Mouse (Mus musculus) thymus, postnatal 4 days (tissue): ENCODE data around the gene Sncb.
A peak's percentile ranks its signal among the peaks of the same experiment; 100 is the strongest.

ENCODE experiments used
- DNase-seq: peaks from one replicate; pipeline ENCODE4 v3.0.0; 2021

Sncb gene

GRCm38 (mm10) chr13:54748190-54748589, 18.2 kb downstream of the Sncb start:
- no peak for DNase-seq

- DNase-seq: no peak
Measured at GRCm38 (mm10) chr13:54746896-54747295, 19.5 kb downstream of the Sncb start.

- DNase-seq: no peak
Measured at GRCm38 (mm10) chr13:54746110-54746509, 20.3 kb downstream of the Sncb start.

DNA sequence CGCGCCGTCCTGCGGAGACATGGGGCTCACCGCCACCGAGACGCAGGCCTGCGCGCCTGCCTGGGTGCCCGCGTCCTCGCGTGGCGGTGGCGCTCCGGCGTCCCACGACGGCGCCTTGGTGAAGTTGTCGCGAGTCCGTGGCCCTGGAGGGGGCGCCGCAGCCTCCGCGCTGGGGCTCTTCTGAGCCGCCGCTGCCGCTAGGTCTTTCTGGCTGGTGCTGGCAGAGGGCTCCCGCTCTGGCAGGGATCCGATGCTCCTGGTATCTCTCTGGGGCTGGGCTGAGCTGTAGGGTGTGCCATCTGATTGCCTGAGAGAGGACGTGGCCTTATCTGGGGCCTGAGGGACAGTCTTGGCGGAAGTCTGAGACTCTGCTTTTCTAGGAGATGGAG, 28.2 kb downstream of the Sncb start:
- no peak for DNase-seq

GRCm38 (mm10) chr13:54737488-54738212, 28.7 kb downstream of the Sncb start:
- peak; percentile 22 for DNase-seq

DNA sequence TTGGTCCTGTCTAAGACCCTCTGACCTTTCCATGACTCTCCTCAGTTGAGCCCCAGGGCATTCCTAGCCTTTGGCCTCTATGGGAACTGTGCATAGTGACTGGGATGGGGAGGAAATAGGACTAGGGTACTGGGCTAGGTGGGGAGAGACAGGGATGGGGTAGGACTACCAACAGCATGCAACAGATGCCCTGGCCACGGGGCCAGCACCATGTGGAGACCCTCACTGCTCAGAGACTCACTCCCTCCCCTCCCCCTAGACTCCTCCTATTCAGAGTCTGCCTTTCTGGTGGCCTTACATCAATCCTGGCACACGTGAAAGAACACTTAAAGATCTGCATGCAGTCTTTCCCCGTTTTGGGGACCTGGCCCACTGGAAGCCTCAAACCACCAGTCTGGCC, 29.5 kb downstream of the Sncb start:
- no peak for DNase-seq

DNA sequence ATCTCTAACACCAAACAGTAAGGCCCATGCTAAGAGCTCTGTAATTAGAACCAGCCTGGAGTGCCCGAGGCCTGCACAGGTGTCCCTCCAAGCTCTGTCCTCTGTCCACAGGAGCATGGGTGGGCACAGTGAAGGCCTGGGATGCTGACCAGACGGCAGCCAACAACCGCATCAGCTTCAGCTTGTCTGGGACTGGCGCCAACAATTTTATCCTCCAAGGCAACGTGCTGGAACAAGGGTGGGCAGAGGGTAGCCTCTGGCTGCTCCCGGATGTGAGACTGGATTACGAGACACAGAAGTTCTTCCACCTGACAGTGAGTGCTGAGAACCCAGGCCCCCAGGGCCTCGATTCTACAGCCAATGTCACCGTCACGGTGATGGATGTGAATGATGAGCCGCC, 40.3 kb downstream of the Sncb start:
- no peak for DNase-seq

DNA sequence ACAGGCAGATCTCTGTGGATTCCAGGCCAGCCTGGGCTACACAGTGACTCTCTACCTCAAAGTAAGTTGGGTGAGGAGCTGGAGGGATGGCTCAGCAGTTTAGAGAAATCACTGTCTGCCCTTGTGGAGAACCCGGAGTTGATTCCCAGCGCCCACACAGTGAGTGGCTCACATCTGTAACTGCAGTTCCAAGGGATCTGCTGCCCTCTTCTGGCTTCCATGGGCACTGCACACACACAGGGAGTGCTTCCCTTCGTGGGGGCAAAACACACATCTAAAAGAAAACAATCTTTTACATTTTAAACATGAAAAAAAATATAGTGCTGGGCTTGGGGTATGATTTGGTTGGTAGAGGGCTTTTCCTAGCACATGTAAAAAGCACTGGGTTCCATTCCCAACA, 43.3 kb downstream of the Sncb start:
- DNase-seq: peak; percentile 33

- DNase-seq: peak; percentile 74
Measured at GRCm38 (mm10) chr13:54716916-54717315, 49.5 kb downstream of the Sncb start.

GRCm38 (mm10) chr13:54714996-54715395, 51.4 kb downstream of the Sncb start:
- DNase-seq: no peak

DNA sequence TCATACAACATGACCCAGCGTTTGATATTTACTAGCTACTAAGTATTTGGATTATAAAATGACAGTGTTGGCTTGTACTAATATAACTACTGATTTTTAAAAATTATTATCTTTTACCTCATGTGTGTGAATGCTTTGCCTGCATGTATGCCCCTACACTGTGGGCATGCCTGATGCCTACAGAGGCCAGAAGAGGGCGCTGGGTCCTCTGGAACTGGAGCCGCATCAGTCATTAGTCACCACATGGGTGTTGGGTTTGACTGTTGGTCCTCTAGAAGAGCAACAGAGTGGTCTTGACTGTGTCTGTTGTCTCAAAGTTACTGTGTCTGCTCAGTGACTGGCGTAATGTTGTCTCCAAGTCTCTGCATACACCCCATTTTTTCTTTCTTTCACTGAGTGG, 52.0 kb downstream of the Sncb start:
- DNase-seq: peak; percentile 24

GRCm38 (mm10) chr13:54710866-54711265, 55.5 kb downstream of the Sncb start:
- no peak for DNase-seq
